Mouse (Mus musculus) cerebellum, postnatal 25 days (tissue): ENCODE results near the gene Ctsh.

Source experiments
- DNase-seq, 2 experiments: peaks; one replicate each; pipeline ENCODE4 v3.0.0; 2021; ENCODE audit warnings: mixed read lengths in 2 of 2

The Ctsh gene

GRCm38 (mm10) chr9:90113651-90114566 lies 60.0 kb downstream of the Ctsh start:
- peak; percentile 90 to 92 for DNase-seq

- DNase-seq, result peak; percentile 98 to 99
These were observed 60.8 kb downstream of the Ctsh start, which contains the start of gene Morf4l1 for GRCm38 (mm10) chr9:90114567-90115307. Morf4l1 (minus strand) TSS chr9:90114774.

DNA sequence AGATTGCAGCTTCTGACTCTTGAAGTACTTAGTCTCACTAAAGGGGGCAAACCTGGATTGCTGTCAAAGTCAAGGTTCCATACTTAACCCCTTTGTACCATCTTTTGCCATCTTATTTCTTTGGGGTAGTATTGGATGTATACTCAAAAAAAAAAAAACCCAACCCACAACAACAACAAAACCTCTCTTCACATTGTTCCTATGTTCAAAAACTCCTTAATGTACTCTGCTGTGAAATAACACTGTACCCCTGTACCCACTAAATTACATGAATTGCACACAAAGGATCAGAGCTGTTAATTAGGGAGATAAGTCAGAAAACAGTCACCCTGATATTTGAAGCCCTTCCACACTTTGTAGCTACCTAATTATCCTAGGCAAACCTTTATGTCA lies 61.4 kb downstream of the Ctsh start:
- no peak for DNase-seq

GRCm38 (mm10) chr9:90117234-90117633 lies 63.3 kb downstream of the Ctsh start:
- DNase-seq, result no peak

- no peak for DNase-seq
These were observed 68.3 kb downstream of the Ctsh start for GRCm38 (mm10) chr9:90122246-90122740.

GRCm38 (mm10) chr9:90124156-90124872 lies 70.4 kb downstream of the Ctsh start:
- no peak for DNase-seq

DNA sequence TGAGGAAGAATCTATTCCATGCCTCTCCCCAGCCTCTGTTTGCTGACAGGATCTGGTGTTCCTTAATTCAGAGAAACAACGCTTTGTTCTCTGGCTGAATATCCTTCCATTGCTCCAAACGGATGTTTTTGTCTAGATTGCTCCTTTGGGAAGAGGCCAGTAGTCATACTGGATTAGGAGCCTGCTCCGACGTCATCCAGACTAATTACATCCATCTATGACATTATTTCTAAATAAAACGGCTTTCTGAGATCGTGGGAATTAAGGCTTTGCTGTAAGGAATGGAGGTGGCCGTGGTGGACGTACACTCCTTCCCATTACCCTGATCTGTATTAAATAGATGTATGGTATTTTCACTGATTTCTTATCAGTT lies 70.9 kb downstream of the Ctsh start:
- DNase-seq, result no peak
